Mouse (Mus musculus) forebrain, embryonic 11.5 days (tissue): ENCODE data around the gene Setd4. TPM values are rescaled to one million over a fixed set of nuclear protein-coding genes. Genes with fewer than 3 reads are reported as not detected.

ENCODE experiments used
- ATAC-seq: fragments of 200-750 bp; cut with Nextera tagmentation; replicated peaks from 2 replicates; pipeline ENCODE4 v1.8.0; 2017; ENCODE audit warnings: moderate TSS enrichment; ENCODE audit not compliant: low FRiP score
- DNase-seq: peaks from one replicate; pipeline ENCODE4 v3.0.0-alpha.2; 2017; ENCODE audit warnings: low spot score
- H3K27ac ChIP-seq: fragments of 300-500 bp; sonication (generic); 2 replicates; pipeline ENCODE4 v1.5.1; 2014; ENCODE audit warnings: low read depth, low read length
- H3K27me3 ChIP-seq: fragments of 300-500 bp; sonication (generic); 2 replicates; pipeline ENCODE4 v1.6.1; 2014; ENCODE audit warnings: mild to moderate bottlenecking, low read length, mixed read lengths; ENCODE audit not compliant: control insufficient read depth, insufficient read depth
- H3K36me3 ChIP-seq: fragments of 300-500 bp; sonication (generic); 2 replicates; pipeline ENCODE4 v1.6.1; 2014; ENCODE audit warnings: mild to moderate bottlenecking, low read length, moderate library complexity, mixed read lengths; ENCODE audit not compliant: control insufficient read depth, insufficient read depth
- H3K4me1 ChIP-seq: fragments of 300-500 bp; sonication (generic); replicated peaks from 2 replicates; pipeline ENCODE4 v1.6.1; 2014; ENCODE audit warnings: low read length, mixed read lengths; ENCODE audit not compliant: control insufficient read depth, insufficient read depth
- H3K4me2 ChIP-seq: fragments of 300-500 bp; sonication (generic); 2 replicates; pipeline ENCODE4 v1.6.1; 2014; ENCODE audit warnings: low read depth, mild to moderate bottlenecking, low read length, moderate library complexity, mixed read lengths; ENCODE audit not compliant: severe bottlenecking
- H3K4me3 ChIP-seq: fragments of 300-500 bp; sonication (generic); 2 replicates; pipeline ENCODE4 v1.5.1; 2014; ENCODE audit warnings: low read depth, low read length
- H3K9ac ChIP-seq: fragments of 300-500 bp; sonication (generic); 2 replicates; pipeline ENCODE4 v1.6.1; 2014; ENCODE audit warnings: low read length
- H3K9me3 ChIP-seq: fragments of 300-500 bp; sonication (generic); 2 replicates; pipeline ENCODE4 v1.6.1; 2016; ENCODE audit warnings: low read length, mixed read lengths; ENCODE audit not compliant: control insufficient read depth
- WGBS: fragments of 180-500 bp; shearing (Covaris S2); extraction: QIAGEN DNeasy Blood & Tissue Kit; methylation state at CpG from one replicate; pipeline ENCODE4 v1.1.7; 2014; 5-methylcytosine and 5-hydroxymethylcytosine counted together
- polyA plus RNA-seq: library from polyadenylated mRNA; unstranded; fragments of >200 nt; fragmentation: Nextera tagmentation; extraction: Ambion mirVana; gene quantifications from 2 replicates; pipeline ENCODE4 v1.2.1, GENCODE M21; 2014

Gene Setd4
- polyA plus RNA-seq, 1 experiment from 2014 or later = 15.9 TPM

GRCm38 (mm10) chr16:93585703-93586205, 18.1 kb downstream of the Setd4 start:
- Histone ChIP-seq H3K9me3 (no peaks in the 10 kb centered on the region), H3K4me2 (no peak overlapping the region), H3K27me3 (no peaks in the 10 kb centered on the region), H3K9ac (no peak overlapping the region), H3K4me1 (no peaks in the 10 kb centered on the region), H3K36me3 (no peaks in the 10 kb centered on the region), H3K27ac (no peak overlapping the region), H3K4me3 (no peak overlapping the region)
- no peak for ATAC-seq
- WGBS = 89% methylated on average over 9 of the region's 9 CpGs
- DNase-seq = no peak

- ATAC-seq = no peak
- WGBS = 94% methylated on average over 24 of the region's 24 CpGs
Observed at GRCm38 (mm10) chr16:93584976-93585702, 18.7 kb downstream of the Setd4 start.

GRCm38 (mm10) chr16:93581125-93581524, 22.7 kb downstream of the Setd4 start:
- Histone ChIP-seq H3K4me3 (no peak overlapping the region), H3K27me3 (no peaks in the 10 kb centered on the region), H3K27ac (no peak overlapping the region), H3K36me3 (no peaks in the 10 kb centered on the region), H3K9me3 (no peaks in the 10 kb centered on the region), H3K9ac (no peak overlapping the region), H3K4me1 (no peaks in the 10 kb centered on the region), H3K4me2 (no peak overlapping the region)
- no peak for DNase-seq
- ATAC-seq = no peak
- WGBS = 71% methylated on average over 6 of the region's 6 CpGs

More at GRCm38 (mm10) chr16:93584976-93585702, 18.7 kb downstream of the Setd4 start:
- Histone ChIP-seq H3K27me3 (no peaks in the 10 kb centered on the region), H3K36me3 (no peaks in the 10 kb centered on the region), H3K4me3 (no peak overlapping the region), H3K27ac (no peak overlapping the region), H3K4me2 (no peak overlapping the region), H3K4me1 (no peaks in the 10 kb centered on the region), H3K9ac (no peak overlapping the region), H3K9me3 (no peaks in the 10 kb centered on the region)
- no peak for DNase-seq

- WGBS = 85% methylated on average over 8 of the region's 8 CpGs
- no peaks in the 10 kb centered on the region for H3K4me1 ChIP-seq
- no peaks in the 10 kb centered on the region for H3K27me3 ChIP-seq
- no peak overlapping the region for H3K4me3 ChIP-seq
- no peaks in the 10 kb centered on the region for H3K36me3 ChIP-seq
- no peak overlapping the region for H3K4me2 ChIP-seq
- no peak for ATAC-seq
- DNase-seq = no peak
- no peak overlapping the region for H3K9ac ChIP-seq
- no peaks in the 10 kb centered on the region for H3K9me3 ChIP-seq
- no peak overlapping the region for H3K27ac ChIP-seq
Observed at GRCm38 (mm10) chr16:93578346-93579005, 25.4 kb downstream of the Setd4 start.

GRCm38 (mm10) chr16:93576412-93577082, 27.3 kb downstream of the Setd4 start:
- Histone ChIP-seq H3K27me3 (no peaks in the 10 kb centered on the region), H3K9me3 (no peaks in the 10 kb centered on the region), H3K4me1 (no peaks in the 10 kb centered on the region), H3K36me3 (no peaks in the 10 kb centered on the region), H3K27ac (no peak overlapping the region), H3K9ac (no peak overlapping the region), H3K4me2 (no peak overlapping the region), H3K4me3 (no peak overlapping the region)
- DNase-seq (peak; percentile 91), ATAC-seq (no peak)
- WGBS = 33% methylated on average over 14 of the region's 14 CpGs

GRCm38 (mm10) chr16:93575574-93575973, 28.3 kb downstream of the Setd4 start:
- Histone ChIP-seq H3K4me1 (no peaks in the 10 kb centered on the region), H3K4me3 (no peak overlapping the region), H3K9me3 (no peaks in the 10 kb centered on the region), H3K27ac (no peak overlapping the region), H3K4me2 (no peak overlapping the region), H3K27me3 (no peaks in the 10 kb centered on the region), H3K9ac (no peak overlapping the region), H3K36me3 (no peaks in the 10 kb centered on the region)
- DNase-seq (no peak), ATAC-seq (no peak)
- WGBS = 86% methylated on average over 5 of the region's 5 CpGs

- Histone ChIP-seq H3K4me1 (no peaks in the 10 kb centered on the region), H3K9ac (no peak overlapping the region), H3K27ac (no peak overlapping the region), H3K4me3 (no peak overlapping the region), H3K9me3 (no peaks in the 10 kb centered on the region), H3K27me3 (no peaks in the 10 kb centered on the region), H3K36me3 (no peaks in the 10 kb centered on the region), H3K4me2 (no peak overlapping the region)
- WGBS = 67% methylated on average over 18 of the region's 18 CpGs
- ATAC-seq (no peak), DNase-seq (no peak)
Observed at GRCm38 (mm10) chr16:93574521-93575191, 29.2 kb downstream of the Setd4 start.

- no peak for DNase-seq
- no peak overlapping the region for H3K4me2 ChIP-seq
- no peak overlapping the region for H3K4me3 ChIP-seq
- no peak overlapping the region for H3K27ac ChIP-seq
- 93% methylated on average over 5 of the region's 5 CpGs for WGBS
- no peaks in the 10 kb centered on the region for H3K27me3 ChIP-seq
- ATAC-seq = no peak
- no peaks in the 10 kb centered on the region for H3K36me3 ChIP-seq
- no peaks in the 10 kb centered on the region for H3K9me3 ChIP-seq
- no peak overlapping the region for H3K9ac ChIP-seq
- no peaks in the 10 kb centered on the region for H3K4me1 ChIP-seq
Observed at GRCm38 (mm10) chr16:93573434-93573833, 30.4 kb downstream of the Setd4 start.
